Mouse (Mus musculus): Measurements from ENCODE around the gene Swi5. TPM values are rescaled to one million over a fixed set of nuclear protein-coding genes. Genes with fewer than 3 reads are reported as not detected.

Swi5 gene
- total RNA-seq, 2 experiments from 2014 or later, result 208 to 224 TPM

Small RNA genes within 50 kb of the gene (microRNA-seq; reads per million reads assigned to microRNA genes)
- gene Gm23363, result 0 to 0.90 reads per million in 2 experiments
- gene Mir199b, result 0 to 0.42 reads per million in 2 experiments

Other genes starting within 250 kb of the Swi5 start
- 1 to 10 TPM; 4.5 to 5.3 TPM for gene Fam78a, start 203.2 kb downstream of the Swi5 start, total RNA-seq (2021)
- gene Plpp7, start 192.5 kb downstream of the Swi5 start, total RNA-seq (2021), result 10 to 100 TPM; 23.2 to 24.9 TPM
- gene Prrc2b, start 137.0 kb downstream of the Swi5 start, total RNA-seq (2021), result 100 to 1,000 TPM; 271 to 276 TPM
- gene Pomt1, start 51.5 kb downstream of the Swi5 start, total RNA-seq (2021), result 10 to 100 TPM; 25.6 to 26.4 TPM
- gene Uck1, start 27.9 kb downstream of the Swi5 start, total RNA-seq (2021), result 10 to 100 TPM; 53.1 to 58.3 TPM
- gene Golga2, start 691 bp downstream of the Swi5 start, total RNA-seq (2021), result 10 to 100 TPM; 79.9 to 81.2 TPM
- gene Ciz1, start 64.3 kb upstream of the Swi5 start, total RNA-seq (2021), result 10 to 100 TPM; 69.8 to 94.5 TPM
- gene Dnm1, start 65.3 kb upstream of the Swi5 start, total RNA-seq (2021), result 1,000 to 10,000 TPM; 1,246 to 1,312 TPM
- 100 to 1,000 TPM; 160 to 170 TPM for gene 1110008P14Rik, start 93.9 kb upstream of the Swi5 start, total RNA-seq (2021)
- 10 to 100 TPM in 1 of 2 experiments, under 1 TPM in 1; 0.65 to 13.4 TPM for gene Lcn2, start 100.2 kb upstream of the Swi5 start, total RNA-seq (2021)
- 10 to 100 TPM; 37.1 to 37.7 TPM for gene Ptges2, start 107.8 kb upstream of the Swi5 start, total RNA-seq (2021)
- 1 to 10 TPM; 4.2 to 4.4 TPM for gene Naif1, start 162.4 kb upstream of the Swi5 start, total RNA-seq (2021)
- gene Slc25a25, start 163.4 kb upstream of the Swi5 start, total RNA-seq (2021), result 10 to 100 TPM; 58.1 to 60.0 TPM
- 10 to 100 TPM; 69.4 to 69.8 TPM for gene Fam102a, start 247.3 kb upstream of the Swi5 start, total RNA-seq (2021)